Mouse (Mus musculus): ENCODE measurements at regions not wholly inside any gene's neighbourhood (a gene's known extent, or its start where the extent isn't known, plus 50 kb on each side); places are given as distances from the start of the nearest gene placed in this dataset.
"Not testable (repeated sequence)": the region's sequence is repeated elsewhere in the genome, so short reads cannot be mapped to it uniquely, and the experiment has no call there.

GRCm38 (mm10) chr6:143425182-143425829 lies 258.3 kb downstream of the Etnk1 start:
- DNase-seq (ENCODE audit: extremely low spot score, low read depth, low spot score) = no peak

- no peak for DNase-seq (ENCODE audit: extremely low spot score, low read depth, low spot score)
Measured at GRCm38 (mm10) chr6:143431896-143432450, 265.0 kb downstream of the Etnk1 start.

- no peak for DNase-seq (ENCODE audit: extremely low spot score, low read depth, low spot score)
Measured at GRCm38 (mm10) chr6:143437367-143438271, 270.6 kb downstream of the Etnk1 start.

GRCm38 (mm10) chr6:143438272-143438591 lies 271.2 kb downstream of the Etnk1 start:
- DNase-seq (ENCODE audit: extremely low spot score, low read depth, low spot score) = peak; percentile 57

GRCm38 (mm10) chr6:143439484-143439883 lies 272.5 kb downstream of the Etnk1 start:
- DNase-seq (ENCODE audit: extremely low spot score, low read depth, low spot score) = no peak

GRCm38 (mm10) chr6:143440237-143440950 lies 273.4 kb downstream of the Etnk1 start:
- no peak for DNase-seq (ENCODE audit: extremely low spot score, low read depth, low spot score)

GRCm38 (mm10) chr6:143442361-143442760 lies 275.3 kb downstream of the Etnk1 start:
- no peak for DNase-seq (ENCODE audit: extremely low spot score, low read depth, low spot score)

- DNase-seq (ENCODE audit: extremely low spot score, low read depth, low spot score) = no peak
Measured at GRCm38 (mm10) chr6:143443446-143443845, 276.4 kb downstream of the Etnk1 start.

- no peak for DNase-seq (ENCODE audit: extremely low spot score, low read depth, low spot score)
Measured at GRCm38 (mm10) chr6:143444782-143445181, 277.8 kb downstream of the Etnk1 start.

GRCm38 (mm10) chr6:143445834-143446552 lies 279.0 kb downstream of the Etnk1 start:
- no peak for DNase-seq (ENCODE audit: extremely low spot score, low read depth, low spot score)

- DNase-seq (ENCODE audit: extremely low spot score, low read depth, low spot score) = no peak
Measured at GRCm38 (mm10) chr6:143447060-143447459, 280.0 kb downstream of the Etnk1 start.

- DNase-seq (ENCODE audit: extremely low spot score, low read depth, low spot score) = no peak
Measured at GRCm38 (mm10) chr6:143449071-143449470, 282.1 kb downstream of the Etnk1 start.

GRCm38 (mm10) chr6:143451869-143452268 lies 284.8 kb downstream of the Etnk1 start:
- no peak for DNase-seq (ENCODE audit: extremely low spot score, low read depth, low spot score)

- DNase-seq (ENCODE audit: extremely low spot score, low read depth, low spot score) = no peak
Measured at GRCm38 (mm10) chr6:143454695-143455218, 287.7 kb downstream of the Etnk1 start.

- DNase-seq (ENCODE audit: extremely low spot score, low read depth, low spot score) = no peak
Measured at GRCm38 (mm10) chr6:143464907-143465537, 298.0 kb downstream of the Etnk1 start.

GRCm38 (mm10) chr6:143472676-143473075 lies 305.7 kb downstream of the Etnk1 start:
- DNase-seq (ENCODE audit: extremely low spot score, low read depth, low spot score) = not testable (repeated sequence)

- no peak for DNase-seq (ENCODE audit: extremely low spot score, low read depth, low spot score)
Measured at GRCm38 (mm10) chr6:143474396-143474795, 307.4 kb downstream of the Etnk1 start.

- no peak for DNase-seq (ENCODE audit: extremely low spot score, low read depth, low spot score)
Measured at GRCm38 (mm10) chr6:143475296-143475695, 308.3 kb downstream of the Etnk1 start.

- no peak for DNase-seq (ENCODE audit: extremely low spot score, low read depth, low spot score)
Measured at GRCm38 (mm10) chr6:143477396-143477795, 310.4 kb downstream of the Etnk1 start.

- DNase-seq (ENCODE audit: extremely low spot score, low read depth, low spot score) = no peak
Measured at GRCm38 (mm10) chr6:143479239-143479638, 312.2 kb downstream of the Etnk1 start.
